Mouse (Mus musculus) limb, embryonic 14.5 days (tissue): Measurements from ENCODE around the gene Pik3r2. TPM values are rescaled to one million over a fixed set of nuclear protein-coding genes. Genes with fewer than 3 reads are reported as not detected.

ENCODE experiments used
- ATAC-seq: fragments of 200-750 bp; cut with Nextera tagmentation; 2 replicates; pipeline ENCODE4 v1.8.0; 2017; ENCODE audit warnings: low read depth, moderate number of reproducible peaks, moderate TSS enrichment; ENCODE audit not compliant: low FRiP score
- DNase-seq: peaks from one replicate; pipeline ENCODE4 v3.0.0-alpha.2; 2015; ENCODE audit warnings: low spot score
- H3K27ac ChIP-seq: fragments of 300-500 bp; sonication (generic); replicated peaks from 2 replicates; pipeline ENCODE4 v1.5.1; 2014; ENCODE audit warnings: low read depth, mild to moderate bottlenecking, low read length, moderate library complexity, mixed read lengths
- H3K27me3 ChIP-seq: fragments of 300-500 bp; sonication (generic); 2 replicates; pipeline ENCODE4 v1.6.1; 2014; ENCODE audit warnings: low read length, mixed read lengths; ENCODE audit not compliant: control insufficient read depth, insufficient read depth
- H3K36me3 ChIP-seq: fragments of 300-500 bp; sonication (generic); 2 replicates; pipeline ENCODE4 v1.6.1; 2014; ENCODE audit warnings: mild to moderate bottlenecking, low read length, moderate library complexity, mixed read lengths; ENCODE audit not compliant: control insufficient read depth, insufficient read depth
- H3K4me1 ChIP-seq: fragments of 300-500 bp; sonication (generic); 2 replicates; pipeline ENCODE4 v1.6.1; 2014; ENCODE audit warnings: antibody characterized with exemption, low read length, mixed read lengths; ENCODE audit not compliant: control insufficient read depth, insufficient read depth
- H3K4me2 ChIP-seq: fragments of 300-500 bp; sonication (generic); replicated peaks from 2 replicates; pipeline ENCODE4 v1.6.1; 2014; ENCODE audit warnings: low read depth, mild to moderate bottlenecking, low read length, moderate library complexity; ENCODE audit not compliant: severe bottlenecking
- H3K4me3 ChIP-seq: fragments of 300-500 bp; sonication (generic); replicated peaks from 2 replicates; pipeline ENCODE4 v1.5.1; 2014; ENCODE audit warnings: low read length
- H3K9ac ChIP-seq: fragments of 300-500 bp; sonication (generic); 2 replicates; pipeline ENCODE4 v1.6.1; 2014; ENCODE audit warnings: mild to moderate bottlenecking, low read depth, low read length, moderate library complexity; ENCODE audit not compliant: severe bottlenecking
- H3K9me3 ChIP-seq: fragments of 300-500 bp; sonication (generic); 2 replicates; pipeline ENCODE4 v1.6.1; 2016; ENCODE audit warnings: low read length; ENCODE audit not compliant: control insufficient read depth
- POLR2A ChIP-seq: fragments of 200-500 bp; IDR thresholded peaks from 2 replicates; pipeline ENCODE4 v1.8.0; 2012; ENCODE audit warnings: inconsistent platforms, mild to moderate bottlenecking, moderate library complexity, borderline replicate concordance; ENCODE audit not compliant: insufficient read depth, insufficient read length; ENCODE audit errors: extremely low read depth
- WGBS: fragments of 180-500 bp; shearing (Covaris S2); extraction: QIAGEN DNeasy Blood & Tissue Kit; methylation state at CpG from one replicate; pipeline ENCODE4 v1.1.7; 2014; 5-methylcytosine and 5-hydroxymethylcytosine counted together
- polyA plus RNA-seq, 2 experiments: library from polyadenylated mRNA; depleted of rRNA in 1 of 2; stranded (reverse) in 1 of 2; unstranded in 1 of 2; fragments of >200 nt; fragmentation: Nextera tagmentation in 1 of 2; extraction: Ambion mirVana in 1 of 2; gene quantifications; 2 replicates each; pipeline versions ENCODE4 v1.2.1 to v1.2.3; 2012 to 2014

Pik3r2 gene
- polyA plus RNA-seq, 2 experiments: 73.5 to 111 TPM

DNA sequence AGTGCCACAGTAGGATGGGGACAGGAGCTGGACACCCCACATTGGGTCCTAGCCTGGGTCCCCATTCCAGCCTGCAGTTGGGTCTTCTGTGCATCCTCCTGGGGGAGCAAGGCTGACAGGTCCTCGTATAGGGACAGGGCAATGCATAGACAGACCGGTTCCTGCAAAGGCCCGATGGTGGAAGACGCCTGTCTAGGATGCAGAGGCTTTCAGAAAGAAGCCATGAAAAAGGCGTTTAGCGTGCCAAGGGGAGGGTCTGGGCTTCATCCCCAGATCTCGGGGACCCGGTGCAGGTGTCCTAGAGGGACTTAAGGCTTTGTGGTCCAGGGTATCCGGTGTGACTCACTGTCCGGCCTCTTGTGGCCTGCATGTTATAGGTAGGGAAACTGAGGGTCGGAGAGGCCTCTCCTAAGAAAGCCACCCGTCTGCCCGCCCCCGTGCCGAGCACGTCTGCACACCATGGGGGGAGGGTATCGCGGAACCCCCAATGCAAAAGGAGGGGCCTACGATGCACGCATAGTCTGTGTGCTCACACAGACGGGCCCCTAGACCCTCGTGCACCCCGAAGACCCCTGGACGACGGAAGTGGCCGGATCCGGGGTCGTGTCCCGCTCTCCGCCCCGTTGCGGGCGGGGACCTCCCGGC is 540 bp downstream of the Pik3r2 start:
- WGBS: 3% methylated on average over 16 of the region's 34 CpGs

DNA sequence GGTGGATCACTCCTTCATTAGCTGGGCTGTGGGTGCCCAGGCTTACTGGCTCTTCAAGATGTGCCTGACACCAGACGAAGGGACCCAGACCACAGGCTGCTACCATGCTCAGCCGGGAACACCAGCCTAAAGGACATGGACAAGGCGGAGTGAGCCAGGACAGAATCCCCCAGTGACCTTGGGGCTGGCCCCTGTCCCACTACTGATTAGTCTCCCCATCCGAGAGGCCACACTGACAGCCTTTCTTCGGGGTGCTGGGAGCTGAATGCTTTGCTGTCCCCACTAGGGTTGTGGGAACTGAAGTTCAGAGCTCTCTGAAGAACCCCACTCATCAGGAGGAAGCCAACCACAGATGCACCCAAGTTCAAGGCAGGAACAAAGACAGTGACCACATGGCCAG is 1.3 kb downstream of the Pik3r2 start:
- Histone ChIP-seq H3K27me3 (no peaks in the 10 kb centered on the region), H3K9ac (peak overlapping the region; percentile 95), H3K36me3 (peaks cover 68% of the 10 kb centered on the region), H3K9me3 (no peaks in the 10 kb centered on the region), H3K4me2 (peak overlapping the region; percentile 86), H3K4me3 (peak overlapping the region; percentile 91), H3K4me1 (peaks cover 33% of the 10 kb centered on the region), H3K27ac (no peak overlapping the region)
- ATAC-seq (no peak), DNase-seq (no peak)
- no peak for TF ChIP-seq POLR2A
- 88% methylated on average over 5 of the region's 5 CpGs for WGBS

More for the DNA sequence above, 540 bp downstream of the Pik3r2 start:
- no peak for TF ChIP-seq POLR2A
- ATAC-seq: no peak; the same call in 1 of the 2 replicates
- Histone ChIP-seq H3K27me3 (no peaks in the 10 kb centered on the region), H3K36me3 (peaks cover 68% of the 10 kb centered on the region), H3K9ac (peak overlapping the region; percentile 95), H3K4me1 (peaks cover 33% of the 10 kb centered on the region), H3K9me3 (no peaks in the 10 kb centered on the region), H3K27ac (peak overlapping the region; percentile 70), H3K4me2 (peak overlapping the region; percentile 86), H3K4me3 (peak overlapping the region; percentile 91)
- no peak for DNase-seq

DNA sequence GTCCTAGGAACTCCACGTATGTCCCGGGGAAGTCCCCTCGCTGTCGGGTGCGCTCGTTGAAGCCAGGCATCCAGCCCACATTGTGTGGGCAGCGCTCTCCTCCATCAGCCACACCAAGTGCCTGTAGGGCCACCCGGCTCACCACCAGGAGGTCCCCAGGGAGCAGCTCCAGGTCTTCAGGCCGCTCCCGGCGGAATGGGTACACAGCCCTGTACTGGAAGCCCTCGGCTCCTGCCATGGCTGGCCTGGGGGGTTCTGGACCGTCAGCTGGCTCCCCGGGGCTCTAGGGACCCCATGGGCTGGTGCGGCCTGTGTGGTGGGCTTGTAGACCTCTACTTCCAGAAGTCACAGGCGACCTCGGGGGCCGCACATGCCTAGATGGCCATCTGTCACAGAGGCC is 1.8 kb downstream of the Pik3r2 start:
- Histone ChIP-seq H3K9ac (0 out of 2 replicates have a peak overlapping the region, but pooled peaks have one; percentile 95), H3K36me3 (peaks cover 68% of the 10 kb centered on the region), H3K4me1 (peaks cover 33% of the 10 kb centered on the region), H3K9me3 (no peaks in the 10 kb centered on the region), H3K4me3 (no peak overlapping the region), H3K27me3 (no peaks in the 10 kb centered on the region), H3K4me2 (no peak overlapping the region), H3K27ac (peak overlapping the region; percentile 68; the same call in 1 of the 2 replicates)
- no peak for TF ChIP-seq POLR2A
- DNase-seq: no peak
- 95% methylated on average over 18 of the region's 18 CpGs for WGBS
- ATAC-seq: no peak

DNA sequence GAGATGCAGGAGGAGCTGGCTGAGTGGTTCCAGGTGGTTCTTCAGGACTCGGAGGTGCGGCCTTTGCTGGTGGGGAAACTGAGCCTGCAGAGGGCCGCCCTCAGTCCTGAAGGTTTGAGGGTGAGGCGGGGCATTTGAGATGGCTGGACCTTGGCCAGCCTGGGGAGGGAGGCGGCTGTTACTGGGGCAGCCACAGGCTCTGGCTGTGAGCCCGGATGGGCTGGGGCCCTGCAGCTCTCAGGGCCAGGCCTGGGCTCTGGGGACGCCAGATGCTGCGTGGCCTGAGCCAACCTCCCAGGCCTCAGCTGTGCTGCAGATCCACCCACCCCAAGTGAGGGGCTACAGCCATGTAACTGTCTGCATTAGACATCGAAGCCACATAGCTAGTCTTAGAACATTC is 2.7 kb downstream of the Pik3r2 start:
- Histone ChIP-seq H3K4me1 (peaks cover 33% of the 10 kb centered on the region), H3K36me3 (peaks cover 65% of the 10 kb centered on the region), H3K9ac (peak overlapping the region; percentile 36), H3K4me2 (peak overlapping the region; percentile 28; the same call in 1 of the 2 replicates), H3K27ac (peak overlapping the region; percentile 68), H3K27me3 (no peaks in the 10 kb centered on the region), H3K4me3 (no peak overlapping the region; the same call in 1 of the 2 replicates), H3K9me3 (no peaks in the 10 kb centered on the region)
- no peak for TF ChIP-seq POLR2A
- peak; percentile 80 for DNase-seq
- WGBS: 44% methylated on average over 9 of the region's 9 CpGs
- ATAC-seq: no peak

DNA sequence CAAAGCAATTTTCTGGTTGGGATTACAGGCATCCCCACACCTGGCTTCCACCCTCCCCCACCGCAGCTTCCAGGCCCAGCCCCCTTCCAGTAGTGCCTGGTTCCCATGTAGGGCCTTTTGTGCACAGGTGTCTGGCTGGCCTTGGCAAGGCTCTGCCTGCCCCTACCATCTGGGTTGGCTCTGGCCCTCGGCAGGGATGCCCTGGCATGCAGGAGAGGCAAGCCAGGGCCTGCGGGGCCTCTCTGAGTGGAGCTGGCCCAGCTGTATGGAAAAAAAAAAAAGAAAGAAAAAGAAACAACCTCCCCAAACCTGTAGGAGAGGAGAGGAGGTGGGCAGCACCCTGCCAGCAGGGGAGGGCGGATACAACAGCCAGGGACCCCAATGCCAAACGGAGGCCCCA is 3.1 kb downstream of the Pik3r2 start:
- Histone ChIP-seq H3K4me2 (peak overlapping the region; percentile 28; the same call in 1 of the 2 replicates), H3K36me3 (peaks cover 65% of the 10 kb centered on the region)

More for the DNA sequence above, 3.1 kb downstream of the Pik3r2 start:
- Histone ChIP-seq H3K27me3 (no peaks in the 10 kb centered on the region), H3K4me1 (peaks cover 33% of the 10 kb centered on the region), H3K4me3 (no peak overlapping the region; the same call in 1 of the 2 replicates), H3K9ac (peak overlapping the region; percentile 36; the same call in 1 of the 2 replicates), H3K27ac (peak overlapping the region; percentile 68), H3K9me3 (no peaks in the 10 kb centered on the region)
- WGBS: 54% methylated on average over 5 of the region's 5 CpGs
- TF ChIP-seq POLR2A: no peak
- no peak for DNase-seq
- no peak for ATAC-seq
